Mouse (Mus musculus): ENCODE measurements around the gene Elmod3. TPM values are rescaled to one million over a fixed set of nuclear protein-coding genes. Genes with fewer than 3 reads are reported as not detected.
A peak's percentile ranks its signal among the peaks of the same experiment; 100 is the strongest.

The Elmod3 gene
- total and polyA plus RNA-seq, 2 experiments from 2014 or later, result 17.6 to 21.9 TPM

GRCm38 (mm10) chr6:72600216-72600615 is 2.0 kb upstream of the Elmod3 start:
- no peak for DNase-seq (ENCODE audit: low spot score)
- H3K27ac ChIP-seq (ENCODE audit: low read depth), result no peak overlapping the region
- TF ChIP-seq CTCF (IDR thresholded peaks at IDR 0.05; ENCODE audit: low read depth), result no peak

GRCm38 (mm10) chr6:72598791-72599557 is 761 bp upstream of the Elmod3 start:
- peak overlapping the region; percentile 62 for H3K4me3 ChIP-seq (ENCODE audit: low read depth, low read length)
- H3K9me3 ChIP-seq (replicated peaks; ENCODE audit: control insufficient read depth, low read length), result no peaks in the 10 kb centered on the region
- peak overlapping the region; percentile 63 for H3K9ac ChIP-seq (replicated peaks; ENCODE audit: low read depth, low read length)
- H3K27ac ChIP-seq (ENCODE audit: low read depth), result peak overlapping the region; percentile 96
- H3K4me2 ChIP-seq (ENCODE audit: low read depth, low read length), result peak overlapping the region; percentile 77
- 26% methylated on average over 12 of the region's 12 CpGs for WGBS
- H3K4me1 ChIP-seq (ENCODE audit: control insufficient read depth, insufficient read depth), result peaks cover 19% of the 10 kb centered on the region
- H3K36me3 ChIP-seq (replicated peaks; ENCODE audit: control insufficient read depth, insufficient read depth, low read length), result peaks cover 19% of the 10 kb centered on the region
- no peak for TF ChIP-seq CTCF (IDR thresholded peaks at IDR 0.05; ENCODE audit: low read depth)
- peak; percentile 17; the same call in 1 of the 2 replicates for TF ChIP-seq EP300 (IDR thresholded peaks at IDR 0.05; ENCODE audit: low read depth)
- no peaks in the 10 kb centered on the region for H3K27me3 ChIP-seq (ENCODE audit: control insufficient read depth, insufficient read depth, low read length)
- peak; percentile 61 for DNase-seq (ENCODE audit: low spot score)
- ATAC-seq (ENCODE audit: insufficient read depth, low read depth), result peak; percentile 72

More at GRCm38 (mm10) chr6:72600216-72600615, 2.0 kb upstream of the Elmod3 start:
- no peak overlapping the region for H3K4me2 ChIP-seq (ENCODE audit: low read depth, low read length)
- no peaks in the 10 kb centered on the region for H3K27me3 ChIP-seq (ENCODE audit: control insufficient read depth, insufficient read depth, low read length)
- H3K4me1 ChIP-seq (ENCODE audit: control insufficient read depth, insufficient read depth), result peaks cover 19% of the 10 kb centered on the region
- no peak overlapping the region for H3K4me3 ChIP-seq (ENCODE audit: low read depth, low read length)
- no peak overlapping the region for H3K9ac ChIP-seq (replicated peaks; ENCODE audit: low read depth, low read length)
- 75% methylated on average over 6 of the region's 6 CpGs for WGBS
- ATAC-seq (ENCODE audit: insufficient read depth, low read depth), result no peak
- H3K36me3 ChIP-seq (replicated peaks; ENCODE audit: control insufficient read depth, insufficient read depth, low read length), result peaks cover 27% of the 10 kb centered on the region
- no peaks in the 10 kb centered on the region for H3K9me3 ChIP-seq (replicated peaks; ENCODE audit: control insufficient read depth, low read length)

GRCm38 (mm10) chr6:72597083-72597874 is 934 bp downstream of the Elmod3 start:
- Histone ChIP-seq H3K27ac (ENCODE audit: low read depth) (peak overlapping the region; percentile 49; the same call in 1 of the 2 replicates), H3K4me1 (ENCODE audit: control insufficient read depth, insufficient read depth) (peaks cover 19% of the 10 kb centered on the region), H3K9me3 (replicated peaks; ENCODE audit: control insufficient read depth, low read length) (no peaks in the 10 kb centered on the region), H3K27me3 (ENCODE audit: control insufficient read depth, insufficient read depth, low read length) (no peaks in the 10 kb centered on the region), H3K4me2 (ENCODE audit: low read depth, low read length) (peak overlapping the region; percentile 77), H3K9ac (replicated peaks; ENCODE audit: low read depth, low read length) (peak overlapping the region; percentile 63), H3K36me3 (replicated peaks; ENCODE audit: control insufficient read depth, insufficient read depth, low read length) (peaks cover 11% of the 10 kb centered on the region), H3K4me3 (ENCODE audit: low read depth, low read length) (peak overlapping the region; percentile 62)
- WGBS, result 44% methylated on average over 13 of the region's 13 CpGs
- no peak for ATAC-seq (ENCODE audit: insufficient read depth, low read depth)
- TF ChIP-seq EP300 (IDR thresholded peaks at IDR 0.05; ENCODE audit: low read depth), result no peak
- no peak for TF ChIP-seq CTCF (IDR thresholded peaks at IDR 0.05; ENCODE audit: low read depth)
- DNase-seq (ENCODE audit: low spot score), result peak; percentile 30

- DNase-seq (ENCODE audit: low spot score), result no peak
- Histone ChIP-seq H3K9ac (replicated peaks; ENCODE audit: low read depth, low read length) (no peak overlapping the region), H3K4me2 (ENCODE audit: low read depth, low read length) (no peak overlapping the region), H3K36me3 (replicated peaks; ENCODE audit: control insufficient read depth, insufficient read depth, low read length) (peaks cover 11% of the 10 kb centered on the region), H3K4me3 (ENCODE audit: low read depth, low read length) (no peak overlapping the region), H3K27me3 (ENCODE audit: control insufficient read depth, insufficient read depth, low read length) (no peaks in the 10 kb centered on the region), H3K9me3 (replicated peaks; ENCODE audit: control insufficient read depth, low read length) (no peaks in the 10 kb centered on the region), H3K4me1 (ENCODE audit: control insufficient read depth, insufficient read depth) (peaks cover 12% of the 10 kb centered on the region), H3K27ac (ENCODE audit: low read depth) (no peak overlapping the region)
- 37% methylated on average over 5 of the region's 5 CpGs for WGBS
- no peak for TF ChIP-seq CTCF (IDR thresholded peaks at IDR 0.05; ENCODE audit: low read depth)
- no peak for ATAC-seq (ENCODE audit: insufficient read depth, low read depth)
Observed at GRCm38 (mm10) chr6:72593914-72594313, 4.3 kb downstream of the Elmod3 start.

GRCm38 (mm10) chr6:72593011-72593803 is 5.0 kb downstream of the Elmod3 start:
- DNase-seq (ENCODE audit: low spot score) (no peak), ATAC-seq (ENCODE audit: insufficient read depth, low read depth) (no peak)
- 70% methylated on average over 6 of the region's 6 CpGs for WGBS

More at GRCm38 (mm10) chr6:72593011-72593803, 5.0 kb downstream of the Elmod3 start:
- H3K4me1 ChIP-seq (ENCODE audit: control insufficient read depth, insufficient read depth), result peaks cover 12% of the 10 kb centered on the region
- no peaks in the 10 kb centered on the region for H3K27me3 ChIP-seq (ENCODE audit: control insufficient read depth, insufficient read depth, low read length)
- no peak overlapping the region for H3K4me2 ChIP-seq (ENCODE audit: low read depth, low read length)
- no peak overlapping the region for H3K4me3 ChIP-seq (ENCODE audit: low read depth, low read length)
- H3K36me3 ChIP-seq (replicated peaks; ENCODE audit: control insufficient read depth, insufficient read depth, low read length), result peaks cover 11% of the 10 kb centered on the region
- no peak for TF ChIP-seq EP300 (IDR thresholded peaks at IDR 0.05; ENCODE audit: low read depth)
- TF ChIP-seq CTCF (IDR thresholded peaks at IDR 0.05; ENCODE audit: low read depth), result no peak
- no peak overlapping the region for H3K27ac ChIP-seq (ENCODE audit: low read depth)
- H3K9ac ChIP-seq (replicated peaks; ENCODE audit: low read depth, low read length), result no peak overlapping the region
- H3K9me3 ChIP-seq (replicated peaks; ENCODE audit: control insufficient read depth, low read length), result no peaks in the 10 kb centered on the region

Measured in heart, postnatal 0 days (tissue).